Mouse (Mus musculus): ENCODE data around the gene Morc1.

The Morc1 gene

DNA sequence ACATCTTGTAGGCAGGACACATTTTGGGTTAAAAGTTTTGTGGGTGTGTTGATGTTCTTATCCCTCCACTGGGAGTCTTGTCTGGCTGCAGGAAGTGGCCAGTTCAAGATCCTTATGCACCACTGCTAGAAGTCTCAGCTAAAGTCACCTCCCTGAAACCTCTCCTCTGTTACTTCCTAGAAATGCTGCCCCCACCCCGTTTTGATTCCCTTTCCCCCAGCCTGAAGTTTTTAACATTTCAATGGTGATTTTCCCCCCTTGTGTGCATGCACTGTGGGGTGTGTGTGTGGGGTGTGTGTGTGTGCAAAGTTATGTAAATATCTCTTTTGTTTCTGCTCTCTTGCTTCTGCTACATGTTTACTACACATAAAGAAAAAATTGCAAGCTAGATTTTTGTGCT is 4.4 kb downstream of the Morc1 start:
- no peak for DNase-seq (ENCODE audit: low read depth, low spot score)
- no peaks in the 10 kb centered on the region for H3K27me3 ChIP-seq (ENCODE audit: control insufficient read depth, insufficient read depth, low read length, poor library complexity, severe bottlenecking)
- no peaks in the 10 kb centered on the region for H3K36me3 ChIP-seq (ENCODE audit: control insufficient read depth, insufficient read depth, low read length, poor library complexity, severe bottlenecking)

DNA sequence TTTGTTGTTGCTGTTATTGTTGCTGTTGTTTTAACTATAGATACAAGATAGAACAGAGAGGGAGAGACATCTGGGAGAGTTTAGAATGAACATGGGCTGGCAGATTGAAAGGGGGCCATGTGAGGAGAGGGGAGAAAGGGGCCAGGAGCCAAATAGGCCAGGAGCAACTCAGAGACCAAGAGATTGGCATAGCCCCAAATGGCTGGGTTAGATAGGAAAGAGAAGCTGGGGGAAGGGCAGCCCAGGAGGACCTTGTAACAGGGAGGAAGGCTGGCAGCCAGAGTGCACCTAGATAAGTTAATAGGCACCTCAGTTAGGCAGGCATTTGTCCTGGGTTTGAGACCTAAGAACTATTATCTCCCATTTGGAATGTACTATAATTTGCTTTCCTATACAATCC is 6.4 kb downstream of the Morc1 start:
- DNase-seq (ENCODE audit: low read depth, low spot score) = no peak
- Histone ChIP-seq H3K27me3 (ENCODE audit: control insufficient read depth, insufficient read depth, low read length, poor library complexity, severe bottlenecking) (no peaks in the 10 kb centered on the region), H3K36me3 (ENCODE audit: control insufficient read depth, insufficient read depth, low read length, poor library complexity, severe bottlenecking) (no peaks in the 10 kb centered on the region)

DNA sequence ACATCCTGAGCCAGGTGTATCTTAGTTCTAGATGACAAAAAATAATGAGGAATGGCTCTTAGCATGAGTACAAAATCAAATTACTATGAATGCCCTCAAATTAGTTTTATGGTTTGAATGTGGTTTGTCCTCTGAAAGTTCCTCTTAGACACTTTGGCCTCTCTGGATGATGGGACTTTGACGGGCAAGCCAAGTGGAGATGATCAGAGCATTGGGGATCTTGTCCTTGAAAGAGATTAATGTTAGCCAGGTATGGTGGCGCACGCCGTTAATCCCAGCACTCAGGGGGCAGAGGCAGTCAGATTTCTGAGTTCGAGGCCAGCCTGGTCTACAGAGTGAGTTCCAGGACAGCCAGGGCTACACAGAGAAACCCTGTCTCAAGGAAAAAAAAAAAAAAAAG is 13.6 kb downstream of the Morc1 start:
- no peak for DNase-seq (ENCODE audit: low read depth, low spot score)
- H3K36me3 ChIP-seq (ENCODE audit: control insufficient read depth, insufficient read depth, low read length, poor library complexity, severe bottlenecking) = no peaks in the 10 kb centered on the region
- H3K27me3 ChIP-seq (ENCODE audit: control insufficient read depth, insufficient read depth, low read length, poor library complexity, severe bottlenecking) = no peaks in the 10 kb centered on the region

DNA sequence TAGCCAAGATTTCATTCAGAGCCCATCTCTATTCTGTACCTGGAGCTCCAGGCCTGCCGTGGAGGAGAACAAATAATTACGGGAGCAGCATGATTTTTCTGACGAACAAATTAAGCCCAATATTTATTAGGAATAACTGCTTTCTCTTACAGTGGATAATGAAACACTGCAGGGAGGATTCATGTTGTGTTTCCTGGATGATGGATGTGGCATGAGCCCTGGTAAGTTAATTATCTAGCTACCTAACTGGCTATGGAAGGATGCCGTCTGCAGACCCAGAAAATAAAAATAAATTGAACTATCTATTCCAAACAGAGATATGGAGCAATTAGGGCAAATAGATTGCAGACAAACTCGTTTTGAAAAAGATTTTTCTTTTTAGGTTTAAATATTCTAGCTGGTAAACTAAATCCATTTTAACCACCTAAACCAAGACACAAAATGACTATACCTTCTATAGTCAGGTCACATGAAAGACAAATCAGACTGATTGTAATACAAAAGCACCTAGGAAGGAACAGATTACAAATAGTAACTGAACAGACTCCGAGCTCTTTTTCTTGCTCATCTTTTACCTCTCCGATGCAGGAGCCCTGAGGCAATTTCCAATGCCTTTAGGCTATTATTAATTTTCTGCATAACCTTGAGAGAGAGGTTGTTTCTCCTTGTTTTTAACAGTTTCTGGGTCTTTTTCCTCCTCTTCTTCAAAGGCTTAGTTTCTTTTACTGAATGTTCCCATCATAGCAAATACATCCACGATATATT is 15.3 kb downstream of the Morc1 start:
- H3K36me3 ChIP-seq (ENCODE audit: control insufficient read depth, insufficient read depth, low read length, poor library complexity, severe bottlenecking) = no peaks in the 10 kb centered on the region
- DNase-seq (ENCODE audit: low read depth, low spot score) = no peak
- H3K27me3 ChIP-seq (ENCODE audit: control insufficient read depth, insufficient read depth, low read length, poor library complexity, severe bottlenecking) = no peaks in the 10 kb centered on the region

DNA sequence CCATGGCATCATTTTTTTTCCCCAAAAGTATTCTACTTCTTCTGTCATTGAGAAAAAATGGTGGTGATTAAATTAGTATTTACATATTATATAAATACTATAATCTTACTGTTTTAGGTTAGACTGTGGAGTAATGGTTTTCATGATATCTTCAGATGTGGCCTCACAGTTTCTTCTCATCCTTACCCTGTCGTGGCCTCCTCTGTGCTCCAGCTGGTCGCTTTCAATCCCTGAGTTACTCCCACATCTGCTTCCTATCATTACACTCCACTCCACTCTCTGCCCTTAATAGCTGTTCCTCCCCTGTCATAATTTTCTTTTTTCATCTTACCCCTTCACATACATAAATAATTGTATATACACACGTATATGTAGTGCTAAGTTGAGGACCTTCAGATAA is 22.2 kb downstream of the Morc1 start:
- no peaks in the 10 kb centered on the region for H3K36me3 ChIP-seq (ENCODE audit: control insufficient read depth, insufficient read depth, low read length, poor library complexity, severe bottlenecking)
- no peaks in the 10 kb centered on the region for H3K27me3 ChIP-seq (ENCODE audit: control insufficient read depth, insufficient read depth, low read length, poor library complexity, severe bottlenecking)
- no peak for DNase-seq (ENCODE audit: low read depth, low spot score)

DNA sequence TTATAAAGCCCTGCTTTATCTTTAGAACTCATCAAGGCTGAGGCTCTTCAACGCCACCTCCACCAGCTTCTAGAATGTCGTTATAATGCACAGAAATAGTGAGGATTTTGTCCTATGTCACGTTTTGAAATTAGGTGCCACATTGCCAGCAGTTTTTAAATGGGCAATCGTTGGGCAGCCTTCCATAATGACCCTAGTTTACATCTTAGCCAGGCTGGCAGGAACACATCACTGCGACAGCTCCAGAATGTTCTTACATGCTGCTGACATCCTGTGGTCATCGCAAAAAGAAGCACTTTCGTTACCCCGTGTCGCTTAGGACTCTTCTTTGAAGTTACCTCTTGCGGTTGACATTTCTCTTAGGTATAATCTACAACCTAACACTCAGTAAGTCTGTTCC is 42.4 kb downstream of the Morc1 start:
- no peaks in the 10 kb centered on the region for H3K36me3 ChIP-seq (ENCODE audit: control insufficient read depth, insufficient read depth, low read length, poor library complexity, severe bottlenecking)

DNA sequence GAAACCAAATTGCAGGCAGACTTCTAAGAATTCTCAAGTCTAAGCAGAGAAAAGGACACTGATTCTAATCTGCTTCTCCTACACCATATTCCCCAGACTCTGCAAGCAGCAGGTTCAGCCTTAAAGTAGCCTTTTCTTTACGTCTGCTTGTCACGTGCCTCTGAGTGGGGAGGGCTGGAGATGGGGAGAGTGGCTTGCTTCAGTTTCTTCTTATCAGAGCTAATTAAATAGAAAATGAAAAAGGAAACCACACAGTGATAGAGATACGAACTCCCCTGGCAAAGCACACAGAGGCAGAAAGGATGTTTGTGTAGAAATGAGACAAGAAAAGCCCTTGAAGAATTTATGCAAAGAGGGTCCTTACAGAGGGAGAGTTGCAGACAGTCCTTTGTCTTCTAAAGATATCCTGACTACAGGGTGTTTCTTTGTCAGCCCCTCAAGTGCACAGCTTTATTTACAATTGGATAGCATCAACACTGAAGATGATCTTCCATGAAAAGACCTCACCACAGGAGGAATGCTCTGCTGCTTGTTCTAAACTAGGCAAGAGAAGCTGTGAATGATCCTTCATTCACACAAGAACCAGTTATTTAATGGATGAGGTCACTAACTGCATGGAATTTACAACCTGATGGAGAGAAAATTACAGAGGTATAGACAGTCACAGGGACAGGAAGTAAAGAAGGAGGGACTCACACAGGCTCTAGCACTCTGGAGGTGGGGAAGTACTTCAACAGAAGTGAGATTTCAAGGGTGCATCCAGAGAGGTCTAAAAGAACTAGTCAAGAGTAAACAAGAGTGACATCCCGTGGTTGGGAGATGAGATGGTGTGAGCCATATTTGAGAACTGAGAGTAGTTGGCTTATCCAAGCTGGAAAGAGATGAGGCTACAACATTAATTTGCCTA is 44.1 kb downstream of the Morc1 start:
- no peaks in the 10 kb centered on the region for H3K36me3 ChIP-seq (ENCODE audit: control insufficient read depth, insufficient read depth, low read length, poor library complexity, severe bottlenecking)
- no peaks in the 10 kb centered on the region for H3K27me3 ChIP-seq (ENCODE audit: control insufficient read depth, insufficient read depth, low read length, poor library complexity, severe bottlenecking)
- no peak for DNase-seq (ENCODE audit: low read depth, low spot score)

More for the DNA sequence above, 42.4 kb downstream of the Morc1 start:
- no peak for DNase-seq (ENCODE audit: low read depth, low spot score)
- no peaks in the 10 kb centered on the region for H3K27me3 ChIP-seq (ENCODE audit: control insufficient read depth, insufficient read depth, low read length, poor library complexity, severe bottlenecking)

- Histone ChIP-seq H3K27me3 (ENCODE audit: control insufficient read depth, insufficient read depth, low read length, poor library complexity, severe bottlenecking) (no peaks in the 10 kb centered on the region), H3K36me3 (ENCODE audit: control insufficient read depth, insufficient read depth, low read length, poor library complexity, severe bottlenecking) (no peaks in the 10 kb centered on the region)
- DNase-seq (ENCODE audit: low read depth, low spot score) = no peak
These were observed 48.3 kb downstream of the Morc1 start for GRCm38 (mm10) chr16:48479266-48479848.

DNA sequence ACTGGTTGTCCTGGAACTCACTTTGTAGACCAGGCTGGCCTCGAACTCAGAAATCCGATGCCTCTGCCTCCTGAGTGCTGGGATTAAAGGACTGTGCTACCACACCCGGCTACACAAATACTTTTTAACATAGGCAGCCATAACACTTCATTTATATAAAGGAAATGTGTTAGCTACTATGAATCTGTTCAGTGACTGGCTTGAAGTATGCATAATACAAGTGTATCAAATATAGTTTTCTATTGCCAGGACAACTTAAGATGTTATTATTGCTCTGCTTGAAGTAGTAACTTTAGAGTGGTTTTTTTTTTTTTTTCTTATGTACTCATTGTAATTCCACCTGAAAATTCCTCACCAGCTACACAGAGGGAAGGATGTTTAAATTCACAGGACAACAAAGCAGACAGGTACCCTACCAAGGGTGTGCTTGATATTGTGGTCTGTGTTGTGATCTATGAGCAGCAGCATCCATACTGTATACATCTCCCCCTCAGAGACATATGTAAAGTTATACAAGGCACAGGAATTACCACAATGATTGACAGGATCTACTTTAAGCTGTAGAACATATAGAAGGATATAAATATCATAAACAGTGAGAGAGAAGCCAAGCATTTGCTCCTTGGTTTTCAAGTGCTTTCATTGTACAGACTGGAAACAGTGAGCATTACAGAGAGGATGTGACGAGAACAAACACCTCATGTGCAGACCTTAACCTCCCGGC is 85.9 kb downstream of the Morc1 start:
- Histone ChIP-seq H3K36me3 (ENCODE audit: control insufficient read depth, insufficient read depth, low read length, poor library complexity, severe bottlenecking) (no peaks in the 10 kb centered on the region), H3K27me3 (ENCODE audit: control insufficient read depth, insufficient read depth, low read length, poor library complexity, severe bottlenecking) (no peaks in the 10 kb centered on the region)
- no peak for DNase-seq (ENCODE audit: low read depth, low spot score)

DNA sequence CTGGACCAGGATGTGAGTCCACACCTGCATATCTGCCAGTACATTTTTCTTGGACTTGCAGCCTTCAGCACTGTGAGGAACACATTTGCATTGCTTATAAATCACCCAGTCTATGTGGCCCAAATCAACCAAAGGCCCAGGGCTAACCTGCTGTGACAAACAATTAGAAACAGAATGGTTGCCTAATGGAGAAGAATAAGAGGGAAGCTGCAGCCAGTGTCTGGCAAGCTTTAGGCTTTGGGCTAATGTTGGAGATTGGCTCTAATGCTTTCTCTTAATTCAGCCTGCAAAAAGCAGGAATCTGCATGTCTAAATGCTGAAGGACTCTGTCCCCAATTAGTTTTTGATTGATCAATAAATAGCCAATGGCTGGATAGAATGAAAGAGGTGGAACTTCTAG is 88.5 kb downstream of the Morc1 start:
- DNase-seq (ENCODE audit: low read depth, low spot score) = no peak
- Histone ChIP-seq H3K36me3 (ENCODE audit: control insufficient read depth, insufficient read depth, low read length, poor library complexity, severe bottlenecking) (no peaks in the 10 kb centered on the region), H3K27me3 (ENCODE audit: control insufficient read depth, insufficient read depth, low read length, poor library complexity, severe bottlenecking) (no peaks in the 10 kb centered on the region)

- Histone ChIP-seq H3K36me3 (ENCODE audit: control insufficient read depth, insufficient read depth, low read length, poor library complexity, severe bottlenecking) (no peaks in the 10 kb centered on the region), H3K27me3 (ENCODE audit: control insufficient read depth, insufficient read depth, low read length, poor library complexity, severe bottlenecking) (no peaks in the 10 kb centered on the region)
- DNase-seq (ENCODE audit: low read depth, low spot score) = no peak
These were observed 106.1 kb downstream of the Morc1 start for GRCm38 (mm10) chr16:48537108-48537507.

DNA sequence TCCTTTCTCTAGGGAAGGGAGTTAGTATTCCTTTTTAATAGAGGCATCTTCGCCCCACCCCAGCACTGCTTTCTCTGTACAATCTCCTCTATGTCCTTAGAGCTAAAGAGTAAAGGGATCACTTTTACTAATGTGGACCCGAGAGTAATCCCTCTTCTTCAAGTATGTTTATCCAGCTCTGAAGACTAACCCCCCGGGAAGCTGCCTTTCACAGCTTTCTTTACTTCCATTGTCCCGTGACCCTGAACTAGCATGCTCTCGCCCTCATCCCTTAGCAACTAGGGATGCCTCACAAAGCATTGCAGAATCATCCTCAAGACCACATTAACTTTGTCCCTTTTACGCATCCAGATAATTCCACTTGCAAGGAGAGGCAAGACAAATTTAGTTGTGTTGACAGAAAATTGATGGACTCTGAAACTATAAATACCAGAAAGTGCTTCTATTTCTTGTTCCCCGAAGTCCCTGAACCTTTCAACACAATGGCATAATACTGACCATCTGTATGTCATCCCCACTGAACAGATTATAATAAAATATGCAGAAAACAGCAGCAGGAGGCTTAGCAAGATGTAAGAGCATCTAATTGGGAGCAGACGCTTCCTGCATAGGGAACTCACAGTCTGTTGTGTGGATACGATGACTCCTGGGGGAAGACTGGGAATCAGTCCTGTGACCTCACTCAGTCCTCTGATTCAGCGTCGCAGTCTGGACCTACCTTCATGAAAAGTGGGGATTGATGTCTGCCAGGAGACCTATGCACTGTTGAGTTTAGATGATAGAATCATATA is 131.4 kb downstream of the Morc1 start:
- DNase-seq (ENCODE audit: low read depth, low spot score) = no peak
- H3K27me3 ChIP-seq (ENCODE audit: control insufficient read depth, insufficient read depth, low read length, poor library complexity, severe bottlenecking) = no peaks in the 10 kb centered on the region

GRCm38 (mm10) chr16:48570354-48570753 is 139.3 kb downstream of the Morc1 start:
- DNase-seq (ENCODE audit: low read depth, low spot score) = peak; percentile 32
- H3K36me3 ChIP-seq (ENCODE audit: control insufficient read depth, insufficient read depth, low read length, poor library complexity, severe bottlenecking) = no peaks in the 10 kb centered on the region
- no peaks in the 10 kb centered on the region for H3K27me3 ChIP-seq (ENCODE audit: control insufficient read depth, insufficient read depth, low read length, poor library complexity, severe bottlenecking)

More for the DNA sequence above, 131.4 kb downstream of the Morc1 start:
- no peaks in the 10 kb centered on the region for H3K36me3 ChIP-seq (ENCODE audit: control insufficient read depth, insufficient read depth, low read length, poor library complexity, severe bottlenecking)

- H3K36me3 ChIP-seq (ENCODE audit: control insufficient read depth, insufficient read depth, low read length, poor library complexity, severe bottlenecking) = no peaks in the 10 kb centered on the region
- DNase-seq (ENCODE audit: low read depth, low spot score) = no peak
These were observed 143.0 kb downstream of the Morc1 start for GRCm38 (mm10) chr16:48574072-48574471.

More at GRCm38 (mm10) chr16:48574072-48574471, 143.0 kb downstream of the Morc1 start:
- no peaks in the 10 kb centered on the region for H3K27me3 ChIP-seq (ENCODE audit: control insufficient read depth, insufficient read depth, low read length, poor library complexity, severe bottlenecking)

Data from splenic B cell, adult 2 months (primary cell).